Mouse (Mus musculus): ENCODE data around the gene Pik3ip1.

The Pik3ip1 gene

GRCm38 (mm10) chr11:3337173-3337955, 7.2 kb downstream of the Pik3ip1 start:
- DNase-seq (ENCODE audit: low read depth): peak; percentile 81

GRCm38 (mm10) chr11:3337961-3338360, 7.8 kb downstream of the Pik3ip1 start:
- DNase-seq (ENCODE audit: low read depth): no peak

GRCm38 (mm10) chr11:3341476-3341875, 11.3 kb downstream of the Pik3ip1 start:
- DNase-seq (ENCODE audit: low read depth): no peak

GRCm38 (mm10) chr11:3344916-3345315, 14.7 kb downstream of the Pik3ip1 start:
- no peak for DNase-seq (ENCODE audit: low read depth)

- no peak for DNase-seq (ENCODE audit: low read depth)
Observed at GRCm38 (mm10) chr11:3346351-3346750, 16.1 kb downstream of the Pik3ip1 start.

GRCm38 (mm10) chr11:3347091-3347834, 17.1 kb downstream of the Pik3ip1 start:
- DNase-seq (ENCODE audit: low read depth): peak; percentile 54

GRCm38 (mm10) chr11:3347835-3348195, 17.6 kb downstream of the Pik3ip1 start:
- DNase-seq (ENCODE audit: low read depth): no peak

- DNase-seq (ENCODE audit: low read depth): no peak
Observed at GRCm38 (mm10) chr11:3348576-3349342, 18.6 kb downstream of the Pik3ip1 start.

- DNase-seq (ENCODE audit: low read depth): no peak
Observed at GRCm38 (mm10) chr11:3349343-3349695, 19.1 kb downstream of the Pik3ip1 start.

GRCm38 (mm10) chr11:3352131-3352530, 21.9 kb downstream of the Pik3ip1 start:
- no peak for DNase-seq (ENCODE audit: low read depth)

GRCm38 (mm10) chr11:3352990-3353585, 22.9 kb downstream of the Pik3ip1 start:
- no peak for DNase-seq (ENCODE audit: low read depth)

- no peak for DNase-seq (ENCODE audit: low read depth)
Observed at GRCm38 (mm10) chr11:3362854-3363253, 32.7 kb downstream of the Pik3ip1 start.

GRCm38 (mm10) chr11:3366411-3366810, 36.2 kb downstream of the Pik3ip1 start:
- no peak for DNase-seq (ENCODE audit: low read depth)

- no peak for DNase-seq (ENCODE audit: low read depth)
Observed at GRCm38 (mm10) chr11:3368983-3369382, 38.8 kb downstream of the Pik3ip1 start.

GRCm38 (mm10) chr11:3369449-3369848, 39.2 kb downstream of the Pik3ip1 start:
- DNase-seq (ENCODE audit: low read depth): no peak

- DNase-seq (ENCODE audit: low read depth): no peak
Observed at GRCm38 (mm10) chr11:3370162-3370561, 40.0 kb downstream of the Pik3ip1 start.

GRCm38 (mm10) chr11:3370928-3371598, 40.9 kb downstream of the Pik3ip1 start:
- DNase-seq (ENCODE audit: low read depth): peak; percentile 81

GRCm38 (mm10) chr11:3371599-3372295, 41.5 kb downstream of the Pik3ip1 start:
- DNase-seq (ENCODE audit: low read depth): no peak

- peak; percentile 41 for DNase-seq (ENCODE audit: low read depth)
Observed at GRCm38 (mm10) chr11:3373591-3374292, 43.5 kb downstream of the Pik3ip1 start.

GRCm38 (mm10) chr11:3374293-3374645, 44.1 kb downstream of the Pik3ip1 start:
- DNase-seq (ENCODE audit: low read depth): peak; percentile 96

- peak; percentile 74 for DNase-seq (ENCODE audit: low read depth)
Observed at GRCm38 (mm10) chr11:3374741-3375140, 44.5 kb downstream of the Pik3ip1 start.
